Mouse (Mus musculus) liver, adult 2 months (tissue): ENCODE data around the gene Sapcd1.

ENCODE experiments used
- CTCF ChIP-seq: fragments of 200-500 bp; IDR thresholded peaks from 2 replicates; pipeline ENCODE4 v1.5.1; 2011; ENCODE audit warnings: low read depth, low read length, control low read depth
- POLR2A ChIP-seq: fragments of 200-500 bp; IDR thresholded peaks from 2 replicates; pipeline ENCODE4 v1.6.1; 2011; ENCODE audit warnings: low read length, control low read depth; ENCODE audit not compliant: insufficient read depth; ENCODE audit errors: extremely low read depth

- no peak for TF ChIP-seq CTCF
- no peak for TF ChIP-seq POLR2A
These were observed 4.1 kb upstream of the Sapcd1 start for GRCm38 (mm10) chr17:35031880-35032279.
